Mouse (Mus musculus) subcutaneous adipose tissue, adult 2 months (tissue): Measurements from ENCODE around the gene Tdpoz1. TPM values are rescaled to one million over a fixed set of nuclear protein-coding genes. Genes with fewer than 3 reads are reported as not detected.

ENCODE experiments used
- polyA plus RNA-seq: library from polyadenylated mRNA; depleted of rRNA; stranded (reverse); fragments of >200 nt; gene quantifications from 2 replicates; pipeline ENCODE4 v1.2.3, GENCODE M21; 2012; ENCODE audit warnings: low replicate concordance; rRNA removed

Gene Tdpoz1
- polyA plus RNA-seq: not detected in 2 replicates

GRCm38 (mm10) chr3:93676210-93676609 is at the start of gene Tdpoz1:
Tdpoz1 (minus strand) TSS chr3:93676310.

GRCm38 (mm10) chr3:93692970-93693369 is 16.9 kb upstream of the Tdpoz1 start, which contains the start of gene Gm37596:
Gm37596 (minus strand) TSS chr3:93693070.

GRCm38 (mm10) chr3:93652586-93652985 is 23.5 kb downstream of the Tdpoz1 start, which contains the start of gene Tdpoz2:
Tdpoz2 (minus strand) TSS chr3:93652686.

Other genes with a start within 250 kb of the Tdpoz1 start
- 0.22 TPM in 1 of 2 replicates, not detected in the other for gene Tchh, start 234.0 kb downstream of the Tdpoz1 start, polyA plus RNA-seq
- not detected in 2 replicates for gene Tchhl1, start 207.6 kb downstream of the Tdpoz1 start, polyA plus RNA-seq
- 525 and 1,402 TPM in 2 replicates for gene S100a11, start 155.8 kb downstream of the Tdpoz1 start, polyA plus RNA-seq
- 197 and 244 TPM in 2 replicates for gene S100a10, start 121.2 kb downstream of the Tdpoz1 start, polyA plus RNA-seq
- gene Tdpoz2, start 23.6 kb downstream of the Tdpoz1 start, polyA plus RNA-seq: not detected in 2 replicates
- gene Gm37596, start 16.8 kb upstream of the Tdpoz1 start, polyA plus RNA-seq: not detected in 2 replicates
- not detected in 2 replicates for gene Gm5773, start 96.7 kb upstream of the Tdpoz1 start, polyA plus RNA-seq
- not detected in 2 replicates for gene Tdpoz4, start 120.1 kb upstream of the Tdpoz1 start, polyA plus RNA-seq
- not detected in 2 replicates for gene Tdpoz3, start 149.7 kb upstream of the Tdpoz1 start, polyA plus RNA-seq